Mouse (Mus musculus) heart, adult 2 months (tissue): ENCODE measurements at regions not wholly inside any gene's neighbourhood (a gene's known extent, or its start where the extent isn't known, plus 50 kb on each side); places are given as distances from the start of the nearest gene placed in this dataset.

Experiments used
- CTCF ChIP-seq: fragments of 200-600 bp; IDR thresholded peaks from 2 replicates; pipeline ENCODE4 v1.8.1; 2022; ENCODE audit warnings: antibody characterized with exemption, mild to moderate bottlenecking, moderate library complexity
- EP300 ChIP-seq: fragments of 200-500 bp; IDR thresholded peaks from 2 replicates; pipeline ENCODE4 v1.6.1; 2011; ENCODE audit warnings: low read depth, low read length, control low read depth; ENCODE audit not compliant: insufficient read depth
- POLR2A ChIP-seq: fragments of 200-500 bp; IDR thresholded peaks from 2 replicates; pipeline ENCODE4 v1.6.1; 2011; ENCODE audit warnings: mild to moderate bottlenecking, low read depth, low read length, control low read depth; ENCODE audit not compliant: insufficient read depth

- TF ChIP-seq CTCF (no peak), POLR2A (no peak), EP300 (no peak)
Measured at GRCm38 (mm10) chr10:43651915-43652314, 73.8 kb downstream of the Cd24a start.
